24 mouse cellular contexts compared by ENCODE assay signal in the genomic region with DNA sequence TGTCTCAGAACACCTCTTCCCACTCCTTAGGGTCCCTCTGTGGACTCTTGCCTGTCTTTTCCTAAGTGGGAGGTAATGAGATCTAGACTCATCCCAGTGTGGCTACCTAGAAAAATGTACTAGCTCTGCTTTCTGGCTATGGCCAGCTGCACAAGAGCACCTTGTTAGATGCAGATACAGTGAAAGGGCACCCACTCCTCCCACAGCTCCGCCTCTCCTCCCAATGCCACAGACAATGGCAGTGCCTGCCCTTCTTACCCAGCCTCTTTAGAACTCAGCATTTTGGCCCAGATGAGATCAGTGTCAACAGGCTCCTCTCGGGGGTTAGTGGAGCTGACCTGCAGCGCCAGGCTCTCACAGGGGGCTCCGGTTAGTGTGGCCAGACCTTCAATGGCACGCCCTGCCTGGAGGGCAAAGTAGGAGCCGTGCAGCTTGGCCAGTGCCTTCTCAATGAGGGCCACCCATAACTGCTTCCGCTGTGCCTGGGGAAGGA. TPM values are rescaled to one million over a fixed set of nuclear protein-coding genes. Genes with fewer than 3 reads are reported as not detected.
DNase-seq lines count a peak whose midpoint lies in the region; ATAC-seq lines count a peak whose summit lies in the region.
"Had no signal": no experiment of that assay in that cellular context is flagged by ENCODE, and none has a peak within 500 bp of the region (broad histone marks: within the 10 kb centered on the region; RNA-seq: fewer than 3 reads in every experiment).

No protein-coding gene starts in this region.

- no peak for DNase-seq in hindbrain, embryonic 10.5 days (ENCODE audit: low spot score)
- no peak for DNase-seq in layer of hippocampus, adult 8-10 months (ENCODE audit: low spot score in 2 of 2)
- no peak for DNase-seq in limb, embryonic 10.5 days (ENCODE audit: low spot score)
- DNase-seq: adrenal gland, adult 8-10 months; adrenal gland, postnatal 36 days; cerebellum, adult 11-12 months; cerebellum, adult 9-10 months; gastrocnemius, postnatal 10 days; heart, adult 18-20 months; heart, postnatal 14 days had no signal

- H3K4me2 ChIP-seq in hindbrain, embryonic 13.5 days = no peak overlapping the region
- H3K4me2 ChIP-seq in liver, embryonic 12.5 days = peak overlapping the region; percentile 66
- peak overlapping the region; percentile 77 for H3K4me2 ChIP-seq in liver, embryonic 16.5 days (ENCODE audit: low read depth, low read length)
- H3K4me2 ChIP-seq in neural tube, embryonic 15.5 days = no peak overlapping the region
- H3K4me2 ChIP-seq: forebrain, embryonic 12.5 days; heart, embryonic 15.5 days; hindbrain, embryonic 15.5 days had no signal

- no peak overlapping the region for H3K4me3 ChIP-seq in hindbrain, embryonic 10.5 days
- no peak overlapping the region for H3K4me3 ChIP-seq in hindbrain, embryonic 13.5 days
- H3K4me3 ChIP-seq in erythroblast, embryonic 14.5 days (replicated peaks) = peak overlapping the region; percentile 75
- H3K4me3 ChIP-seq in liver, embryonic 12.5 days = peak overlapping the region; percentile 49
- peak overlapping the region; percentile 64 for H3K4me3 ChIP-seq in liver, embryonic 16.5 days (ENCODE audit: low read depth, low read length)
- H3K4me3 ChIP-seq in neural tube, embryonic 15.5 days (replicated peaks) = no peak overlapping the region
- H3K4me3 ChIP-seq in limb, embryonic 10.5 days = no peak overlapping the region
- H3K4me3 ChIP-seq: forebrain, embryonic 12.5 days; heart, embryonic 10.5 days; heart, embryonic 15.5 days; hindbrain, embryonic 15.5 days had no signal

- H3K9ac ChIP-seq in hindbrain, embryonic 13.5 days = no peak overlapping the region; the same call in 1 of the 2 replicates
- peak overlapping the region; percentile 65 for H3K9ac ChIP-seq in liver, embryonic 12.5 days
- peak overlapping the region; percentile 78 for H3K9ac ChIP-seq in liver, embryonic 16.5 days (ENCODE audit: low read depth, low read length)
- no peak overlapping the region for H3K9ac ChIP-seq in neural tube, embryonic 15.5 days (replicated peaks)
- H3K9ac ChIP-seq: forebrain, embryonic 12.5 days; heart, embryonic 15.5 days; hindbrain, embryonic 15.5 days had no signal

- no peaks in the 10 kb centered on the region for H3K27me3 ChIP-seq in hindbrain, embryonic 10.5 days (ENCODE audit: insufficient read depth, poor library complexity, severe bottlenecking)
- no peaks in the 10 kb centered on the region for H3K27me3 ChIP-seq in hindbrain, embryonic 13.5 days
- H3K27me3 ChIP-seq in erythroblast, embryonic 14.5 days (ENCODE audit: control insufficient read depth) = no peaks in the 10 kb centered on the region
- no peaks in the 10 kb centered on the region for H3K27me3 ChIP-seq in liver, embryonic 12.5 days (replicated peaks)
- no peaks in the 10 kb centered on the region for H3K27me3 ChIP-seq in liver, embryonic 16.5 days (ENCODE audit: control insufficient read depth, insufficient read depth, low read depth, low read length)
- no peaks in the 10 kb centered on the region for H3K27me3 ChIP-seq in neural tube, embryonic 15.5 days (replicated peaks)
- no peaks in the 10 kb centered on the region for H3K27me3 ChIP-seq in limb, embryonic 10.5 days (ENCODE audit: low read depth, poor library complexity, severe bottlenecking)
- H3K27me3 ChIP-seq: CH12.LX; forebrain, embryonic 12.5 days; heart, embryonic 15.5 days; hindbrain, embryonic 15.5 days had no signal

- 91% methylated on average over 7 of the region's 7 CpGs for WGBS in hindbrain, embryonic 10.5 days
- WGBS in hindbrain, embryonic 13.5 days = 93% methylated on average over 7 of the region's 7 CpGs
- WGBS in liver, embryonic 12.5 days (ENCODE audit: insufficient replicate concordance) = 81% methylated on average over 7 of the region's 7 CpGs
- 79% methylated on average over 7 of the region's 7 CpGs for WGBS in liver, embryonic 16.5 days (ENCODE audit: insufficient replicate concordance)
- WGBS in neural tube, embryonic 15.5 days = 96% methylated on average over 7 of the region's 7 CpGs
- WGBS in limb, embryonic 10.5 days = 90% methylated on average over 7 of the region's 7 CpGs

- peaks cover 3% of the 10 kb centered on the region; the same call in 1 of the 2 replicates for H3K4me1 ChIP-seq in hindbrain, embryonic 10.5 days (replicated peaks)
- peaks cover 14% of the 10 kb centered on the region; the same call in 1 of the 2 replicates for H3K4me1 ChIP-seq in hindbrain, embryonic 13.5 days (replicated peaks)
- H3K4me1 ChIP-seq in erythroblast, embryonic 14.5 days (ENCODE audit: control insufficient read depth) = peaks cover 90% of the 10 kb centered on the region
- peaks cover 65% of the 10 kb centered on the region for H3K4me1 ChIP-seq in liver, embryonic 12.5 days
- H3K4me1 ChIP-seq in liver, embryonic 16.5 days (ENCODE audit: control insufficient read depth, low read depth, low read length) = peaks cover 52% of the 10 kb centered on the region
- 0 out of 2 replicates have a peak, but pooled peaks cover 2% of the 10 kb centered on the region for H3K4me1 ChIP-seq in neural tube, embryonic 15.5 days
- H3K4me1 ChIP-seq in limb, embryonic 10.5 days = peaks cover 4% of the 10 kb centered on the region
- H3K4me1 ChIP-seq: forebrain, embryonic 12.5 days; heart, embryonic 10.5 days had no signal

- H3K27ac ChIP-seq in hindbrain, embryonic 10.5 days = 0 out of 2 replicates have a peak overlapping the region, but pooled peaks have one; percentile 29
- H3K27ac ChIP-seq in hindbrain, embryonic 13.5 days = no peak overlapping the region
- peak overlapping the region; percentile 94 for H3K27ac ChIP-seq in liver, embryonic 12.5 days
- peak overlapping the region; percentile 96 for H3K27ac ChIP-seq in liver, embryonic 16.5 days (ENCODE audit: low read length)
- no peak overlapping the region for H3K27ac ChIP-seq in neural tube, embryonic 15.5 days (replicated peaks)
- no peak overlapping the region for H3K27ac ChIP-seq in limb, embryonic 10.5 days
- H3K27ac ChIP-seq: forebrain, embryonic 12.5 days; heart, embryonic 10.5 days; heart, embryonic 15.5 days; hindbrain, embryonic 15.5 days had no signal

- peaks cover 84% of the 10 kb centered on the region for H3K36me3 ChIP-seq in hindbrain, embryonic 10.5 days
- H3K36me3 ChIP-seq in hindbrain, embryonic 13.5 days = peaks cover 69% of the 10 kb centered on the region
- H3K36me3 ChIP-seq in erythroblast, embryonic 14.5 days (ENCODE audit: control insufficient read depth) = peaks cover 97% of the 10 kb centered on the region
- H3K36me3 ChIP-seq in liver, embryonic 12.5 days = peaks cover 75% of the 10 kb centered on the region
- H3K36me3 ChIP-seq in liver, embryonic 16.5 days (ENCODE audit: control insufficient read depth, insufficient read depth) = peaks cover 5% of the 10 kb centered on the region; the same call in 1 of the 2 replicates
- H3K36me3 ChIP-seq in neural tube, embryonic 15.5 days = peaks cover 35% of the 10 kb centered on the region
- H3K36me3 ChIP-seq in limb, embryonic 10.5 days = peaks cover 84% of the 10 kb centered on the region

- ATAC-seq in hindbrain, embryonic 13.5 days (ENCODE audit: low FRiP score) = no peak
- no peak for ATAC-seq in liver, embryonic 12.5 days
- no peak for ATAC-seq in liver, embryonic 16.5 days (ENCODE audit: low read depth)
- no peak for ATAC-seq in neural tube, embryonic 15.5 days (ENCODE audit: low FRiP score)
- ATAC-seq: forebrain, embryonic 16.5 days had no signal

- no peaks in the 10 kb centered on the region for H3K9me3 ChIP-seq in hindbrain, embryonic 10.5 days
- no peaks in the 10 kb centered on the region for H3K9me3 ChIP-seq in hindbrain, embryonic 13.5 days
- H3K9me3 ChIP-seq in erythroblast, embryonic 14.5 days (ENCODE audit: control insufficient read depth, low read length) = no peaks in the 10 kb centered on the region
- H3K9me3 ChIP-seq in liver, embryonic 12.5 days (replicated peaks) = no peaks in the 10 kb centered on the region
- H3K9me3 ChIP-seq in liver, embryonic 16.5 days (replicated peaks; ENCODE audit: control insufficient read depth, low read length) = no peaks in the 10 kb centered on the region
- H3K9me3 ChIP-seq in neural tube, embryonic 15.5 days (replicated peaks) = no peaks in the 10 kb centered on the region
- no peaks in the 10 kb centered on the region for H3K9me3 ChIP-seq in limb, embryonic 10.5 days (replicated peaks)
- H3K9me3 ChIP-seq: forebrain, embryonic 12.5 days; heart, embryonic 10.5 days; heart, embryonic 15.5 days; hindbrain, embryonic 15.5 days had no signal

RNA-seq across cellular contexts. Expression of gene A930017K11Rik, which starts 10.1 kb away (rescaled TPM):
- 0.25 and 0.34 TPM in 2 replicates for polyA plus RNA-seq in hindbrain, embryonic 10.5 days (2016; fragmentation: Nextera tagmentation; extraction: Ambion mirVana)
- polyA plus RNA-seq in hindbrain, embryonic 13.5 days (2015; fragmentation: Nextera tagmentation; extraction: Ambion mirVana) = 0.56 and 0.77 TPM in 2 replicates
- polyA plus RNA-seq in erythroblast, embryonic 14.5 days (2012) = 0.25 TPM in 2 replicates
- polyA plus RNA-seq in liver, embryonic 12.5 days (2016; fragmentation: Nextera tagmentation; extraction: Ambion mirVana) = 0.36 and 0.49 TPM in 2 replicates
- polyA plus RNA-seq in liver, embryonic 16.5 days (2015; fragmentation: Nextera tagmentation; extraction: Ambion mirVana) = 0.13 and 0.16 TPM in 2 replicates
- 1 to 10 TPM in 1 of 4 experiments, under 1 TPM in 3; 0.77 to 1.2 (median 0.88) TPM for total RNA-seq in layer of hippocampus, adult 8-10 months (2022)
- polyA plus RNA-seq in neural tube, embryonic 15.5 days (2015; fragmentation: Nextera tagmentation; extraction: Ambion mirVana) = 0.24 TPM in 1 of 2 replicates, not detected in the other
- polyA plus RNA-seq in limb, embryonic 10.5 days (2016; fragmentation: Nextera tagmentation; extraction: Ambion mirVana) = 0.08 and 0.20 TPM in 2 replicates
- total RNA-seq: adrenal gland, adult 8-10 months; adrenal gland, postnatal 36 days; CH12.LX; gastrocnemius, postnatal 10 days; gastrocnemius, postnatal 4 days; heart, postnatal 14 days; hematopoietic stem cell, adult 5-6 weeks had no signal
- polyA plus RNA-seq: embryonic facial prominence, embryonic 14.5 days; forebrain, embryonic 16.5 days had no signal

RNA-seq across cellular contexts. Expression of gene Nhlrc4, which starts 17.7 kb away (rescaled TPM):
- 0.21 and 0.55 TPM in 2 replicates for polyA plus RNA-seq in hindbrain, embryonic 10.5 days (2016; fragmentation: Nextera tagmentation; extraction: Ambion mirVana)
- polyA plus RNA-seq in hindbrain, embryonic 13.5 days (2015; fragmentation: Nextera tagmentation; extraction: Ambion mirVana) = 0.09 TPM in 1 of 2 replicates, not detected in the other
- 2.9 and 3.4 TPM in 2 replicates for polyA plus RNA-seq in erythroblast, embryonic 14.5 days (2012)
- 5.0 and 7.3 TPM in 2 replicates for polyA plus RNA-seq in liver, embryonic 12.5 days (2016; fragmentation: Nextera tagmentation; extraction: Ambion mirVana)
- 6.8 and 7.8 TPM in 2 replicates for polyA plus RNA-seq in liver, embryonic 16.5 days (2015; fragmentation: Nextera tagmentation; extraction: Ambion mirVana)
- 1 to 10 TPM in 1 of 4 experiments, under 1 TPM in 2, not detected in 1; 0.16 to 2.8 (median 0.28) TPM for total RNA-seq in layer of hippocampus, adult 8-10 months (2022)
- not detected in 2 replicates for polyA plus RNA-seq in neural tube, embryonic 15.5 days (2015; fragmentation: Nextera tagmentation; extraction: Ambion mirVana)
- polyA plus RNA-seq in limb, embryonic 10.5 days (2016; fragmentation: Nextera tagmentation; extraction: Ambion mirVana) = 0.10 and 0.18 TPM in 2 replicates
- total RNA-seq: adrenal gland, adult 8-10 months; adrenal gland, postnatal 36 days; CH12.LX; gastrocnemius, postnatal 10 days; gastrocnemius, postnatal 4 days; hematopoietic stem cell, adult 5-6 weeks had no signal
- polyA plus RNA-seq: forebrain, embryonic 16.5 days had no signal

RNA-seq across cellular contexts. Expression of gene Pigq, which starts 17.7 kb away (rescaled TPM):
- 65.4 and 72.6 TPM in 2 replicates for polyA plus RNA-seq in hindbrain, embryonic 10.5 days (2016; fragmentation: Nextera tagmentation; extraction: Ambion mirVana)
- polyA plus RNA-seq in hindbrain, embryonic 13.5 days (2015; fragmentation: Nextera tagmentation; extraction: Ambion mirVana) = 57.1 and 58.9 TPM in 2 replicates
- 164 and 218 TPM in 2 replicates for polyA plus RNA-seq in erythroblast, embryonic 14.5 days (2012)
- polyA plus RNA-seq in liver, embryonic 12.5 days (2016; fragmentation: Nextera tagmentation; extraction: Ambion mirVana) = 161 and 171 TPM in 2 replicates
- 147 and 154 TPM in 2 replicates for polyA plus RNA-seq in liver, embryonic 16.5 days (2015; fragmentation: Nextera tagmentation; extraction: Ambion mirVana)
- 100 to 1,000 TPM; 104 to 128 (median 120) TPM for total RNA-seq in layer of hippocampus, adult 8-10 months (2022)
- polyA plus RNA-seq in neural tube, embryonic 15.5 days (2015; fragmentation: Nextera tagmentation; extraction: Ambion mirVana) = 71.9 and 78.2 TPM in 2 replicates
- polyA plus RNA-seq in limb, embryonic 10.5 days (2016; fragmentation: Nextera tagmentation; extraction: Ambion mirVana) = 65.2 and 72.1 TPM in 2 replicates

RNA-seq across cellular contexts. Expression of gene Capn15, which starts 23.1 kb away (rescaled TPM):
- 32.4 and 35.0 TPM in 2 replicates for polyA plus RNA-seq in hindbrain, embryonic 10.5 days (2016; fragmentation: Nextera tagmentation; extraction: Ambion mirVana)
- polyA plus RNA-seq in hindbrain, embryonic 13.5 days (2015; fragmentation: Nextera tagmentation; extraction: Ambion mirVana) = 20.4 and 21.6 TPM in 2 replicates
- 6.2 and 6.3 TPM in 2 replicates for polyA plus RNA-seq in erythroblast, embryonic 14.5 days (2012)
- polyA plus RNA-seq in liver, embryonic 12.5 days (2016; fragmentation: Nextera tagmentation; extraction: Ambion mirVana) = 20.4 and 21.3 TPM in 2 replicates
- 8.0 and 9.9 TPM in 2 replicates for polyA plus RNA-seq in liver, embryonic 16.5 days (2015; fragmentation: Nextera tagmentation; extraction: Ambion mirVana)
- 10 to 100 TPM; 45.4 to 61.2 (median 53.8) TPM for total RNA-seq in layer of hippocampus, adult 8-10 months (2022)
- polyA plus RNA-seq in neural tube, embryonic 15.5 days (2015; fragmentation: Nextera tagmentation; extraction: Ambion mirVana) = 20.1 and 22.5 TPM in 2 replicates
- 38.7 and 38.9 TPM in 2 replicates for polyA plus RNA-seq in limb, embryonic 10.5 days (2016; fragmentation: Nextera tagmentation; extraction: Ambion mirVana)

RNA-seq across cellular contexts. Expression of gene Rab40c, which starts 42.9 kb away (rescaled TPM):
- 33.4 and 43.4 TPM in 2 replicates for polyA plus RNA-seq in hindbrain, embryonic 10.5 days (2016; fragmentation: Nextera tagmentation; extraction: Ambion mirVana)
- polyA plus RNA-seq in hindbrain, embryonic 13.5 days (2015; fragmentation: Nextera tagmentation; extraction: Ambion mirVana) = 45.5 and 48.7 TPM in 2 replicates
- 0.68 and 1.0 TPM in 2 replicates for polyA plus RNA-seq in erythroblast, embryonic 14.5 days (2012)
- 9.9 and 11.8 TPM in 2 replicates for polyA plus RNA-seq in liver, embryonic 12.5 days (2016; fragmentation: Nextera tagmentation; extraction: Ambion mirVana)
- polyA plus RNA-seq in liver, embryonic 16.5 days (2015; fragmentation: Nextera tagmentation; extraction: Ambion mirVana) = 6.2 and 7.0 TPM in 2 replicates
- total RNA-seq in layer of hippocampus, adult 8-10 months (2022) = 10 to 100 TPM; 42.0 to 72.9 (median 46.4) TPM
- polyA plus RNA-seq in neural tube, embryonic 15.5 days (2015; fragmentation: Nextera tagmentation; extraction: Ambion mirVana) = 46.2 and 50.5 TPM in 2 replicates
- polyA plus RNA-seq in limb, embryonic 10.5 days (2016; fragmentation: Nextera tagmentation; extraction: Ambion mirVana) = 37.5 and 37.9 TPM in 2 replicates

Comparison
In these comparisons a context has a peak if more than half of its experiments do, and no peak if none do; other contexts are left out.
1. H3K27ac ChIP-seq: peak in hindbrain, embryonic 10.5 days (single experiment), liver, embryonic 12.5 days (single experiment) and liver, embryonic 16.5 days (single experiment); none in hindbrain, embryonic 13.5 days (single experiment), neural tube, embryonic 15.5 days (single experiment) and limb, embryonic 10.5 days (single experiment).
2. H3K4me3 ChIP-seq: peak in erythroblast, embryonic 14.5 days (single experiment), liver, embryonic 12.5 days (single experiment) and liver, embryonic 16.5 days (single experiment); none in hindbrain, embryonic 10.5 days (single experiment), hindbrain, embryonic 13.5 days (single experiment), neural tube, embryonic 15.5 days (single experiment) and limb, embryonic 10.5 days (single experiment).
3. H3K4me2 ChIP-seq: peak in liver, embryonic 12.5 days (single experiment) and liver, embryonic 16.5 days (single experiment); none in hindbrain, embryonic 13.5 days (single experiment) and neural tube, embryonic 15.5 days (single experiment).
4. H3K9ac ChIP-seq: peak in liver, embryonic 12.5 days (single experiment) and liver, embryonic 16.5 days (single experiment); none in hindbrain, embryonic 13.5 days (single experiment) and neural tube, embryonic 15.5 days (single experiment).